Mouse (Mus musculus): ENCODE measurements around the gene Tmem201. TPM values are rescaled to one million over a fixed set of nuclear protein-coding genes. Genes with fewer than 3 reads are reported as not detected.
"Not testable (repeated sequence)": the region's sequence is repeated elsewhere in the genome, so short reads cannot be mapped to it uniquely, and the experiment has no call there.

Tmem201 gene
- total RNA-seq (2021) = 10 to 100 TPM; 59.6 to 65.5 TPM

GRCm38 (mm10) chr4:149737383-149738324 is at the start of gene Tmem201:
Tmem201 (minus strand) TSS chr4:149738044.
- intact Hi-C loops (cut with DNase I) = no loop called here
- DNase-seq (ENCODE audit: low spot score in 2 of 2) = peak; percentile 97

GRCm38 (mm10) chr4:149784901-149785300 is 47.1 kb upstream of the Tmem201 start:
- intact Hi-C loops (cut with DNase I) = no loop called here
- no peak for DNase-seq (ENCODE audit: low spot score in 2 of 2)

- intact Hi-C loops (cut with DNase I) = no loop called here
- no peak for DNase-seq (ENCODE audit: low spot score in 2 of 2)
These were observed 46.5 kb upstream of the Tmem201 start for GRCm38 (mm10) chr4:149784371-149784770.

- no peak for DNase-seq (ENCODE audit: low spot score in 2 of 2)
- intact Hi-C loops (cut with DNase I) = no loop called here
These were observed 45.1 kb upstream of the Tmem201 start for GRCm38 (mm10) chr4:149782975-149783374.

GRCm38 (mm10) chr4:149780565-149781356 is 42.9 kb upstream of the Tmem201 start:
- DNase-seq (ENCODE audit: low spot score in 2 of 2) = no peak
- intact Hi-C loops (cut with DNase I) = no loop called here

- no peak for DNase-seq (ENCODE audit: low spot score in 2 of 2)
- intact Hi-C loops (cut with DNase I) = no loop called here
These were observed 42.1 kb upstream of the Tmem201 start for GRCm38 (mm10) chr4:149779966-149780365.

GRCm38 (mm10) chr4:149777126-149777525 is 39.3 kb upstream of the Tmem201 start:
- intact Hi-C loops (cut with DNase I) = no loop called here

GRCm38 (mm10) chr4:149775760-149776362 is 38.0 kb upstream of the Tmem201 start:
- no peak for DNase-seq (ENCODE audit: low spot score in 2 of 2)
- intact Hi-C loops (cut with DNase I) = no loop called here

More at GRCm38 (mm10) chr4:149777126-149777525, 39.3 kb upstream of the Tmem201 start:
- DNase-seq (ENCODE audit: low spot score in 2 of 2) = no peak

- no peak for DNase-seq (ENCODE audit: low spot score in 2 of 2)
- intact Hi-C loops (cut with DNase I) = no loop called here
These were observed 37.5 kb upstream of the Tmem201 start for GRCm38 (mm10) chr4:149775330-149775729.

- peak; percentile 97 for DNase-seq (ENCODE audit: low spot score in 2 of 2)
- intact Hi-C loops (cut with DNase I) = no loop called here
These were observed 36.2 kb upstream of the Tmem201 start, which contains the start of gene Slc25a33 for GRCm38 (mm10) chr4:149774094-149774470. Slc25a33 (minus strand) TSS chr4:149774277.

GRCm38 (mm10) chr4:149773408-149774093 is 35.7 kb upstream of the Tmem201 start:
- peak in 1 of 2 experiments; percentile 52 for DNase-seq (ENCODE audit: low spot score in 2 of 2)
- intact Hi-C loops (cut with DNase I) = loop anchor here (2.0 kb wide), 1 partner anchor 19 kb away; no protein-coding TSS in a partner anchor

GRCm38 (mm10) chr4:149772394-149772793 is 34.5 kb upstream of the Tmem201 start:
- intact Hi-C loops (cut with DNase I) = loop anchor here (2.0 kb wide), 1 partner anchor 20 kb away; no protein-coding TSS in a partner anchor
- DNase-seq (ENCODE audit: low spot score in 2 of 2) = no peak

- DNase-seq (ENCODE audit: low spot score in 2 of 2) = no peak
- intact Hi-C loops (cut with DNase I) = no loop called here
These were observed 27.4 kb upstream of the Tmem201 start for GRCm38 (mm10) chr4:149765201-149765600.

GRCm38 (mm10) chr4:149763335-149763734 is 25.5 kb upstream of the Tmem201 start:
- intact Hi-C loops (cut with DNase I) = no loop called here
- no peak for DNase-seq (ENCODE audit: low spot score in 2 of 2)

- DNase-seq (ENCODE audit: low spot score in 2 of 2) = no peak
- intact Hi-C loops (cut with DNase I) = no loop called here
These were observed 21.7 kb upstream of the Tmem201 start for GRCm38 (mm10) chr4:149759517-149759916.

- peak in 1 of 2 experiments; percentile 51 for DNase-seq (ENCODE audit: low spot score in 2 of 2)
- intact Hi-C loops (cut with DNase I) = no loop called here
These were observed 20.6 kb upstream of the Tmem201 start for GRCm38 (mm10) chr4:149758423-149758822.

- DNase-seq (ENCODE audit: low spot score in 2 of 2); intact Hi-C loops (cut with DNase I): not testable (repeated sequence)
These were observed 18.7 kb upstream of the Tmem201 start for GRCm38 (mm10) chr4:149756546-149756945.

GRCm38 (mm10) chr4:149752836-149753235 is 15.0 kb upstream of the Tmem201 start:
- no peak for DNase-seq (ENCODE audit: low spot score in 2 of 2)
- intact Hi-C loops (cut with DNase I) = loop anchor here (5.0 kb wide), 1 partner anchor 204 kb away; the partner anchor contains the start of gene Spsb1
